Comparison of ENCODE assay signal across 21 mouse cellular contexts in genomic region chr2:3745041-3745440, GRCm38 (mm10).
"Had no signal": no experiment of that assay in that cellular context is flagged by ENCODE, and none has a peak within 500 bp of the region (broad histone marks: within the 10 kb centered on the region; RNA-seq: fewer than 3 reads in every experiment).

No protein-coding gene starts in this region.

- ATAC-seq: liver, embryonic 12.5 days; midbrain, embryonic 13.5 days; midbrain, embryonic 16.5 days had no signal

- H3K27me3 ChIP-seq: kidney, embryonic 15.5 days; limb, embryonic 13.5 days; liver, embryonic 12.5 days; liver, embryonic 15.5 days; megakaryocyte, embryonic 14.5 days; midbrain, embryonic 13.5 days; neural tube, embryonic 13.5 days; stomach, embryonic 15.5 days had no signal

- H3K9ac ChIP-seq: kidney, embryonic 15.5 days; limb, embryonic 13.5 days; liver, embryonic 12.5 days; liver, embryonic 15.5 days; midbrain, embryonic 13.5 days; neural tube, embryonic 13.5 days; stomach, embryonic 15.5 days had no signal

- DNase-seq: kidney, adult 8-10 months; kidney, postnatal 10 days; kidney, postnatal 36 days; layer of hippocampus, postnatal 36 days; liver; retina, postnatal 1 day; right cerebral cortex, postnatal 25 days; spleen, adult 18-20 months; thymus, postnatal 25 days had no signal

- H3K4me3 ChIP-seq: kidney, embryonic 15.5 days; left cerebral cortex, adult 2 months; limb, embryonic 13.5 days; liver, embryonic 12.5 days; liver, embryonic 15.5 days; megakaryocyte, embryonic 14.5 days; midbrain, embryonic 10.5 days; midbrain, embryonic 13.5 days; myocyte; neural tube, embryonic 13.5 days; stomach, embryonic 15.5 days had no signal

- H3K27ac ChIP-seq: kidney, embryonic 15.5 days; left cerebral cortex, adult 2 months; limb, embryonic 13.5 days; liver, embryonic 12.5 days; liver, embryonic 15.5 days; midbrain, embryonic 10.5 days; midbrain, embryonic 13.5 days; neural tube, embryonic 13.5 days had no signal

- H3K9me3 ChIP-seq: kidney, embryonic 15.5 days; limb, embryonic 13.5 days; liver, embryonic 12.5 days; liver, embryonic 15.5 days; megakaryocyte, embryonic 14.5 days; midbrain, embryonic 10.5 days; midbrain, embryonic 13.5 days; neural tube, embryonic 13.5 days; stomach, embryonic 15.5 days had no signal

- H3K4me2 ChIP-seq: kidney, embryonic 15.5 days; limb, embryonic 13.5 days; liver, embryonic 12.5 days; liver, embryonic 15.5 days; midbrain, embryonic 13.5 days; neural tube, embryonic 13.5 days; stomach, embryonic 15.5 days had no signal

- H3K36me3 ChIP-seq: kidney, embryonic 15.5 days; limb, embryonic 13.5 days; liver, embryonic 12.5 days; liver, embryonic 15.5 days; midbrain, embryonic 13.5 days; neural tube, embryonic 13.5 days; stomach, embryonic 15.5 days had no signal
